Mouse (Mus musculus) lung, adult 2 months (tissue): ENCODE data around the gene Rasal1. TPM values are rescaled to one million over a fixed set of nuclear protein-coding genes. Genes with fewer than 3 reads are reported as not detected.

Experiments
- DNase-seq: peaks from one replicate; pipeline ENCODE4 v3.0.0; 2022
- H3K4me1 ChIP-seq: fragments of 200-500 bp; 2 replicates; pipeline ENCODE4 v1.6.1; 2011; ENCODE audit warnings: low read length; ENCODE audit not compliant: control insufficient read depth, insufficient read depth
- H3K4me3 ChIP-seq: fragments of 200-500 bp; replicated peaks from 2 replicates; pipeline ENCODE3; 2011; ENCODE audit warnings: low read depth, mild to moderate bottlenecking, control low read depth, low read length; ENCODE audit errors: extremely low read depth
- CTCF ChIP-seq: fragments of 200-500 bp; IDR thresholded peaks from 2 replicates; pipeline ENCODE4 v1.5.1; 2011; ENCODE audit warnings: mild to moderate bottlenecking, low read length, control low read depth; ENCODE audit not compliant: insufficient read depth
- POLR2A ChIP-seq: fragments of 200-500 bp; IDR thresholded peaks from 2 replicates; pipeline ENCODE4 v1.6.1; 2011; ENCODE audit warnings: low read depth, mild to moderate bottlenecking, control low read depth, low read length, borderline replicate concordance; ENCODE audit errors: extremely low read depth
- WGBS: fragments of 180-500 bp; shearing (Covaris S2); methylation state at CpG from one replicate; pipeline ENCODE4 v1.1.7; 2018; 5-methylcytosine and 5-hydroxymethylcytosine counted together
- polyA plus RNA-seq: library from polyadenylated mRNA; depleted of rRNA; stranded (reverse); fragments of >200 nt; gene quantifications from 2 replicates; pipeline ENCODE4 v1.2.3, GENCODE M21; 2012

The Rasal1 gene
- polyA plus RNA-seq, 1 experiment, result 1.6 TPM

DNA sequence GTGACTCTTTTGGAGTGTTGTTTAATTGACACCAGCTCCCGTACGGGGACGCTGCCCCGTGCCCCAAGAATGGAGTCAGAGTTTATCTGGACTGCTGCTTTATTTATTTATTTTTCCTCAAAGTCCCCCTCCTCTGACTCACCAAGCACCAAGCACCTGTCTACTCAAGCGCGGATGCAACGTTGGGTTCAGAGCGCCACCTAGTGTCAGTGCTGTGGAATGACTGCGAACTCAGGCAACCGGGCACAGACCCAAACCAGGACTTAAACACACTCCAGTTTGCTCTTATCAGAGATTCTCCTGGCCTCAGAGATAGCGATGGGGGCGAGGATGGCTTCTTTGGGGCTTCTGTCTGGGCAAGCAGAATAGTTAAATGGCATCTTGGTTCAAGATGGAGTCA lies 25.0 kb downstream of the Rasal1 start:
- 5% methylated on average over 12 of the region's 12 CpGs for WGBS
- DNase-seq, result peak; percentile 57
- no peaks in the 10 kb centered on the region for H3K4me1 ChIP-seq
- H3K4me3 ChIP-seq, result no peak overlapping the region
- TF ChIP-seq CTCF (peak; percentile 97), POLR2A (no peak)

- no peak for TF ChIP-seq POLR2A
- TF ChIP-seq CTCF, result no peak
- Histone ChIP-seq H3K4me1 (no peaks in the 10 kb centered on the region), H3K4me3 (no peak overlapping the region)
- WGBS, result 22% methylated on average over 21 of the region's 21 CpGs
- no peak for DNase-seq
Measured at GRCm38 (mm10) chr5:120674229-120675145, 25.9 kb downstream of the Rasal1 start.

DNA sequence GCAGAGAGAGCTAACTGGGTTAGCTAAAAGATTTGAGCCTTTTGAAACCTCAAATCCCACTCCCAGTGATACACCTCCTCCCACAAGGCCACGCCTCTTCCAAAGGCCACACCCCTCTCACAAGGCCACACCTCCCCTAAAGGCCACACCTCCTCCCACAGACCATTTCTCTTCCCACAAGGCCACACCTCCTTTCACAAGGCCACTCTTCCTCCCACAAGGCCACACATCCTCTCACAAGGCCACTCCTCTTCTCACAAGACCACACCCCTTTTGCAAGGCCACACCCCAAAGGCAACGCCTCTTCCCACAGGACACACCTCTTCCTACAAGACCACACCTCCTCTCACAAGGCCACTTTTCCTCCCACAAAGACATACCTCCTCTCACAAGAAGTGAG lies 28.9 kb downstream of the Rasal1 start:
- TF ChIP-seq POLR2A (no peak), CTCF (no peak)
- no peak for DNase-seq
- WGBS, result 23% methylated on average over 2 of the region's 2 CpGs
- no peaks in the 10 kb centered on the region for H3K4me1 ChIP-seq
- no peak overlapping the region for H3K4me3 ChIP-seq

GRCm38 (mm10) chr5:120679676-120680555 lies 31.3 kb downstream of the Rasal1 start:
- no peaks in the 10 kb centered on the region for H3K4me1 ChIP-seq
- peak; percentile 9 for DNase-seq
- TF ChIP-seq CTCF, result peak; percentile 30; the same call in 1 of the 2 replicates
- no peak for TF ChIP-seq POLR2A
- WGBS, result 6% methylated on average over 24 of the region's 24 CpGs
- H3K4me3 ChIP-seq, result no peak overlapping the region

DNA sequence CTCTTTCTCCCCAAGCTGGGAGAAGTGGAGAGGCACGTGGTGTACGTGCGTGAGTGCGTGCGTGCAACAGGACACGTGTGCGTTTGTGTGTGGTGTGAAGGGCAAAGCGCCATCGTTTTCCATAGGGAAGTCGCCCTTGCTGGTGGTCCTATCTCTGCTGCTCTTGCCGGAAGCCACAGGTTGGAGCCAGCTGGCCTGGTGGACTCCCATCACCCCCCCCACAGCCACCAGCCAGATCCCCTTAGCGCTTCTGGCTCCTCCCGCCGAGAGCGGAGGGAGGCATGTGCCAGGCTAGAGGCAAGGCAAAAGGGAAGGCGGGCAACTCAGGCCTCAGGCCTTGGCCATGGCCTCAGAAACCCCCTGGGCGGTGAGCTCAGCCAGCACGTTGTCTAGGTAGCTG lies 32.3 kb downstream of the Rasal1 start:
- WGBS, result 85% methylated on average over 18 of the region's 18 CpGs
- Histone ChIP-seq H3K4me3 (no peak overlapping the region), H3K4me1 (no peaks in the 10 kb centered on the region)
- no peak for DNase-seq
- no peak for TF ChIP-seq CTCF
- no peak for TF ChIP-seq POLR2A

GRCm38 (mm10) chr5:120682982-120683771 lies 34.6 kb downstream of the Rasal1 start:
- DNase-seq, result no peak
- H3K4me3 ChIP-seq, result no peak overlapping the region
- 14% methylated on average over 24 of the region's 24 CpGs for WGBS
- H3K4me1 ChIP-seq, result no peaks in the 10 kb centered on the region
- TF ChIP-seq POLR2A (no peak), CTCF (no peak)

DNA sequence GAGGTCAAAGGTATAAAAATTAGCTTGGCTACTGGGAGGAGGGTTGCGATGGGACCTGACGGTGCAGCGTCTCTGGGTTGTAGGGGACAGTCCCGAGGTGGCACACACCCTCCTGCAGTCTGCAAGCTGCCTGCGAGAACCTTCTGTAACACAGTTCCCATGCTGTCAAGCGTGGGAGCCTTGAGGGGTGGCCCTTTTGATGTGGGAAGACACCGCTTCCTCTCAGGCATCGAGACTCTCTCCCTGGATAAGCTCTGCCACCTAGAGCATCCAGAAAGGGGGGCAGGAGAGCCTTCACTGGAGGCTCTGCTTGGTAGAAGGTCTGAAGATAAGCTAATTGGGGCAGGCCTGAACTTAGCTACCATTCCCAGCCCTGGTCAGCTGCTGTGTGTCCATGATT lies 37.1 kb downstream of the Rasal1 start:
- 63% methylated on average over 8 of the region's 8 CpGs for WGBS
- Histone ChIP-seq H3K4me3 (no peak overlapping the region), H3K4me1 (no peaks in the 10 kb centered on the region)
- DNase-seq, result no peak
- TF ChIP-seq CTCF (no peak), POLR2A (no peak)

DNA sequence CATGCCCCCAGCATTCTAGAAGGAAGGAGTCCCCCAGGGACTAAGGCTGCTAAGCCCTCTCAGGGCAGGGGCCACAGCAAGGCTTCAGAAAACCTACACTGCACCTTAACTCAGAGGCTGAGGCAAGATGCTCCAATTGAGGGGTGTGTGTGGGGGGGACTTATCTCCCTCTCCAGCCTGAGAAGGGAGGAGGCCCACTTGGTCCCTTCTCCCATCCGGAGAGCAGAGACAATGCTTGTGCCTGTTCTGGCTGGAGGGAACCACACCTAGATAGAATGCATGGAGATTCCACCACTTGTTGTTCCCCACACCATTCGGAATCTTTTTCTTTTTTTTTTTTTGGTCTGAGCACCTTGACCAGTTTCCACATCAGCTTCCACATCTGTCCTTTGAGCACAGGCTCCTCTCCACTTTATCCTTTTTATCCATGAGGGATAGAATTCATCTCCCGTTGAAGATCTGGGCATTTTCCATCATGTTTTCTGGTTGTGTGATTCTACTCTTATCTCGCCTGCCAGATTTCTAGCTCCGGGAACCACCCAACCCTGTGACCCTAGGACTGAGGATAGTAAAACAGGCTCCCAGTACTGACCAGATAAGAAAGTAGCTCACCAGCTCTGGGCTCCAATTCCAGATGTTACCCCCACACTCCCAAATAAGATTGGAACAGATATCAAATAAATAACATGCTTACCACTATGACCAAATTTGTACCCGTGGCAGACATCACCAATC lies 38.3 kb downstream of the Rasal1 start:
- 62% methylated on average over 6 of the region's 6 CpGs for WGBS
- TF ChIP-seq POLR2A, result no peak
- no peak for TF ChIP-seq CTCF
- Histone ChIP-seq H3K4me3 (no peak overlapping the region), H3K4me1 (no peaks in the 10 kb centered on the region)
- DNase-seq, result no peak
